Mouse (Mus musculus): Measurements from ENCODE around the gene Elof1.

DNA sequence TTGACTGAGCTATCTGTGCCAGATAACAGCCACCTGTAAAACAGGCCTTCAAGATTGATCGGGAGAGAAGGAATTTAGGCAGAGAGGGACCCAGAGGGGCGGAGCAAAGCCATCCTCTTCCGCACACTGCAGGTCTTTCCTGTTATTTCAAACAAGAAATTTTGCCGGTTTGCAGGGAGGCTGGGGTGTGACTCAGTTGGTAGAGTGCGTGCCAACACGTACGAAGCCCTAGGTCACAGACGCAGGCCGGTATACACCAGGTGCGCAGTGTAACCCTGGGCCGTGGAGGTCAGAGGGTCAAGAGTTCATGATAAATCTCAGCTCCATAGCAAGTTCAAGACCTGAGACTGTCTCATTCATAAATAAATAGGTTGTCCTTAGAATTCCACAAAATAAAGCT is 15.2 kb upstream of the Elof1 start:
- TF ChIP-seq POLR2A (IDR thresholded peaks at IDR 0.05; ENCODE audit: borderline replicate concordance, control insufficient read depth, low read depth, low read length): no peak
- no peak for TF ChIP-seq CTCF (IDR thresholded peaks at IDR 0.05; ENCODE audit: control insufficient read depth, insufficient read depth, low read length)

Measured in bone marrow, adult 2 months (tissue).